35 mouse cellular contexts compared by ENCODE assay signal in genomic region chr10:119271101-119271500, GRCm38 (mm10).
"Had no signal": no experiment of that assay in that cellular context is flagged by ENCODE, and none has a peak within 500 bp of the region (broad histone marks: within the 10 kb centered on the region; RNA-seq: fewer than 3 reads in every experiment).

No protein-coding gene starts in this region.

- DNase-seq: heart, postnatal 10 days; heart, postnatal 14 days; heart, postnatal 36 days; heart, postnatal 4 days; kidney, adult 11 months; kidney, adult 18-20 months; kidney, adult 2 months; kidney, adult 8-10 months; kidney, adult 9 months; kidney, postnatal 10 days; kidney, postnatal 14 days; kidney, postnatal 25 days; kidney, postnatal 36 days; kidney, postnatal 4 days; layer of hippocampus, adult 9-11 months; layer of hippocampus, postnatal 36 days had no signal

- H3K27ac ChIP-seq: heart, embryonic 10.5 days; heart, embryonic 13.5 days; heart, embryonic 15.5 days; hindbrain, embryonic 12.5 days; hindbrain, embryonic 13.5 days; hindbrain, embryonic 14.5 days; hindbrain, embryonic 15.5 days; hindbrain, postnatal 0 days; intestine, embryonic 15.5 days; kidney, embryonic 15.5 days; kidney, postnatal 0 days; layer of hippocampus, adult 2 months had no signal

- H3K4me3 ChIP-seq: heart, embryonic 10.5 days; heart, embryonic 12.5 days; heart, embryonic 13.5 days; heart, embryonic 15.5 days; hindbrain, embryonic 10.5 days; hindbrain, embryonic 12.5 days; hindbrain, embryonic 13.5 days; hindbrain, embryonic 15.5 days; intestine, embryonic 15.5 days; kidney, embryonic 15.5 days; layer of hippocampus, adult 2 months had no signal

- H3K9me3 ChIP-seq: heart, embryonic 10.5 days; heart, embryonic 15.5 days; hindbrain, embryonic 10.5 days; hindbrain, embryonic 12.5 days; hindbrain, embryonic 13.5 days; hindbrain, embryonic 15.5 days; intestine, embryonic 15.5 days; kidney, embryonic 15.5 days had no signal

- H3K27me3 ChIP-seq: heart, embryonic 12.5 days; heart, embryonic 13.5 days; heart, embryonic 15.5 days; hindbrain, embryonic 12.5 days; hindbrain, embryonic 13.5 days; hindbrain, embryonic 15.5 days; intestine, embryonic 15.5 days; kidney, embryonic 15.5 days had no signal

- H3K9ac ChIP-seq: heart, embryonic 12.5 days; heart, embryonic 13.5 days; heart, embryonic 15.5 days; hindbrain, embryonic 12.5 days; hindbrain, embryonic 13.5 days; hindbrain, embryonic 14.5 days; hindbrain, embryonic 15.5 days; intestine, embryonic 15.5 days; kidney, embryonic 15.5 days had no signal

- H3K4me1 ChIP-seq: heart, embryonic 10.5 days; heart, embryonic 12.5 days; heart, embryonic 13.5 days; heart, embryonic 15.5 days; hindbrain, embryonic 15.5 days; intestine, embryonic 15.5 days; kidney, embryonic 15.5 days had no signal

- H3K36me3 ChIP-seq: heart, embryonic 10.5 days; heart, embryonic 12.5 days; heart, embryonic 13.5 days; heart, embryonic 15.5 days; hindbrain, embryonic 10.5 days; hindbrain, embryonic 12.5 days; hindbrain, embryonic 13.5 days; hindbrain, embryonic 15.5 days; intestine, embryonic 15.5 days; kidney, embryonic 15.5 days had no signal

- H3K4me2 ChIP-seq: heart, embryonic 11.5 days; heart, embryonic 12.5 days; heart, embryonic 13.5 days; heart, embryonic 15.5 days; hindbrain, embryonic 12.5 days; hindbrain, embryonic 13.5 days; hindbrain, embryonic 14.5 days; hindbrain, embryonic 15.5 days; intestine, embryonic 15.5 days; kidney, embryonic 15.5 days had no signal

- ATAC-seq: hindbrain, embryonic 16.5 days; hindbrain, postnatal 0 days; inflammation-experienced regulatory T-cells, adult 6 months; intestine, embryonic 15.5 days; intestine, embryonic 16.5 days; intestine, postnatal 0 days had no signal
